In the genomic region with DNA sequence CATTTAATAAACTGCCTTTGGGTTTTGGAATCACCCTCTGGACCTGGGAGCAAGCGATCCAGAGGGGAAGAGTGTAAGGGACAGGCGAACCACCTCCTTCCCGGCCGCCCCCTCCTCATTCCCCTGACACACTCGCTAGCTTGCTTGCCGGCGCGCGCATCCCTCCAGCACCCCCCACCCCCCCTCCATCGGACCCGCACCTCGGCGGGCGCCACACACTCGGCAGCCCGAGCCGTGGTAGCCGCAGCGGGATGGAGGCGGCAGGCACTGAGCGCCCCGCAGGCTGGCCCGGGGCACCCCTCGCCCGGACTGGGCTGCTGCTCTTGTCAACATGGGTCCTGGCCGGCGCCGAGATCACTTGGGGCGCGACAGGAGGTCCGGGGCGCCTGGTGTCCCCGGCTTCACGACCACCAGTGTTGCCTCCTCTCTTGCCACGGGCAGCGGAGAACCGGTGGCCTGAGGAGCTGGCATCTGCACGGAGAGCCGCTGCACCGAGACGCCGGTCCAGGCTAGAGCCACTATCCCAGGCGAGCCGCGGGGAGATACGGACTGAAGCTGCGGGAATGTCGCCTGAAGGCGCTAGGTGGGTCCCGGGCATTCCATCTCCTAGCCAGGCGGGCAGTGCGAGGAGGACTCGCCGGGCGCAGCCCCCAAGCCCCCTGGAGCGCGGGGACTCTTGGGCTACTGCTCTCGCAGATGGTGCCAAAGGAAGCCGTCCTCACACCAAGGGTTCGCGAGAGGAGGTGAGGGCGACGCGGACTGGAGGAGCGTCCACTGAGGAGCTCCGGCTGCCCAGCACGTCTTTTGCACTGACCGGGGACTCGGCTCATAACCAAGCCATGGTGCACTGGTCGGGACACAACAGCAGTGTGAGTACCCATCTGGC, we compare ENCODE assay signal across 8 mouse cellular contexts. TPM values are rescaled to one million over a fixed set of nuclear protein-coding genes. Genes with fewer than 3 reads are reported as not detected.
DNase-seq lines count a peak whose midpoint lies in the region; ATAC-seq lines count a peak whose summit lies in the region.

TSS of gene Sorcs3 (plus strand) at position 97 of the 886 bp plus-strand sequence.

- H3K9ac ChIP-seq in forebrain, embryonic 15.5 days (replicated peaks): peak within 1 kb of the TSS; percentile 61

- WGBS in forebrain, embryonic 15.5 days: under 1% methylated on average over 69 of the region's 70 CpGs

- peak within 1 kb of the TSS; percentile 100 for H3K4me2 ChIP-seq in forebrain, embryonic 15.5 days (replicated peaks)

- H3K27ac ChIP-seq in forebrain, embryonic 15.5 days (replicated peaks): peak within 1 kb of the TSS; percentile 62

- intact Hi-C loops in heart, postnatal 36 days (cut with DNase I): loop anchor here (10.0 kb wide), 1 partner anchor 179 kb away; no protein-coding TSS in a partner anchor
- intact Hi-C loops in left cerebral cortex, postnatal 14 days (cut with DNase I): loop anchor here (2.0 to 5.0 kb wide), 3 partner anchors 161 to 219 kb away; no protein-coding TSS in a partner anchor

- peak; percentile 56 for ATAC-seq in forebrain, embryonic 15.5 days (replicated peaks)

- peak within 1 kb of the TSS; percentile 51 for H3K4me3 ChIP-seq in forebrain, embryonic 15.5 days

- H3K4me1 ChIP-seq in forebrain, embryonic 15.5 days: peaks cover 41% of the 10 kb centered on the region

- no peaks in the 10 kb centered on the region for H3K9me3 ChIP-seq in forebrain, embryonic 15.5 days

- DNase-seq in heart, adult 11 months: peak; percentile 82
- DNase-seq in heart, postnatal 36 days: no peak
- peak; percentile 5 for DNase-seq in ES-CJ7 (ENCODE audit: low read depth, low spot score)
- DNase-seq in left cerebral cortex, postnatal 14 days (ENCODE audit: low spot score in 2 of 2): peak; percentile 5 to 19
- DNase-seq in neural tube, embryonic 10.5 days (ENCODE audit: extremely low spot score, low spot score): peak; percentile 74
- no peak for DNase-seq in thymus, postnatal 14 days
- no peak for DNase-seq in thymus, postnatal 25 days

- peaks cover 23% of the 10 kb centered on the region; the same call in 1 of the 2 replicates for H3K27me3 ChIP-seq in forebrain, embryonic 15.5 days

- H3K36me3 ChIP-seq in forebrain, embryonic 15.5 days: no peaks in the 10 kb centered on the region

RNA-seq across cellular contexts. Expression of gene Sorcs3, which starts in this region (rescaled TPM):
- total RNA-seq in heart, postnatal 36 days (2021): not detected
- 6.7 and 7.2 TPM in 2 replicates for polyA plus RNA-seq in forebrain, embryonic 15.5 days (2015; fragmentation: Nextera tagmentation; extraction: Ambion mirVana)
- total RNA-seq in left cerebral cortex, postnatal 14 days (2021): 10 to 100 TPM; 28.7 to 29.0 TPM

Comparison
In these comparisons a context has a peak if more than half of its experiments do, and no peak if none do; other contexts are left out.
1. RNA of gene Sorcs3 (total RNA-seq): 28.7 to 29.0 TPM in left cerebral cortex, postnatal 14 days; not detected in heart, postnatal 36 days; every median in the first group is over 10 times any median in the second.
2. DNase-seq: peak in heart, adult 11 months (single experiment), ES-CJ7 (single experiment), left cerebral cortex, postnatal 14 days (2 of 2) and neural tube, embryonic 10.5 days (single experiment); none in heart, postnatal 36 days (0 of 2), thymus, postnatal 14 days (single experiment) and thymus, postnatal 25 days (single experiment).